Mouse (Mus musculus) limb, embryonic 14.5 days (tissue): ENCODE measurements at regions not wholly inside any gene's neighbourhood (a gene's known extent, or its start where the extent isn't known, plus 50 kb on each side); places are given as distances from the start of the nearest gene placed in this dataset.

ENCODE experiments used
- ATAC-seq: fragments of 200-750 bp; cut with Nextera tagmentation; 2 replicates; pipeline ENCODE4 v1.8.0; 2017; ENCODE audit warnings: low read depth, moderate number of reproducible peaks, moderate TSS enrichment; ENCODE audit not compliant: low FRiP score
- DNase-seq: peaks from one replicate; pipeline ENCODE4 v3.0.0-alpha.2; 2015; ENCODE audit warnings: low spot score
- H3K27ac ChIP-seq: fragments of 300-500 bp; sonication (generic); replicated peaks from 2 replicates; pipeline ENCODE4 v1.5.1; 2014; ENCODE audit warnings: low read depth, mild to moderate bottlenecking, low read length, moderate library complexity, mixed read lengths
- H3K27me3 ChIP-seq: fragments of 300-500 bp; sonication (generic); 2 replicates; pipeline ENCODE4 v1.6.1; 2014; ENCODE audit warnings: low read length, mixed read lengths; ENCODE audit not compliant: control insufficient read depth, insufficient read depth
- H3K36me3 ChIP-seq: fragments of 300-500 bp; sonication (generic); 2 replicates; pipeline ENCODE4 v1.6.1; 2014; ENCODE audit warnings: mild to moderate bottlenecking, low read length, moderate library complexity, mixed read lengths; ENCODE audit not compliant: control insufficient read depth, insufficient read depth
- H3K4me1 ChIP-seq: fragments of 300-500 bp; sonication (generic); 2 replicates; pipeline ENCODE4 v1.6.1; 2014; ENCODE audit warnings: antibody characterized with exemption, low read length, mixed read lengths; ENCODE audit not compliant: control insufficient read depth, insufficient read depth
- H3K4me2 ChIP-seq: fragments of 300-500 bp; sonication (generic); replicated peaks from 2 replicates; pipeline ENCODE4 v1.6.1; 2014; ENCODE audit warnings: low read depth, mild to moderate bottlenecking, low read length, moderate library complexity; ENCODE audit not compliant: severe bottlenecking
- H3K4me3 ChIP-seq: fragments of 300-500 bp; sonication (generic); replicated peaks from 2 replicates; pipeline ENCODE4 v1.5.1; 2014; ENCODE audit warnings: low read length
- H3K9ac ChIP-seq: fragments of 300-500 bp; sonication (generic); 2 replicates; pipeline ENCODE4 v1.6.1; 2014; ENCODE audit warnings: mild to moderate bottlenecking, low read depth, low read length, moderate library complexity; ENCODE audit not compliant: severe bottlenecking
- H3K9me3 ChIP-seq: fragments of 300-500 bp; sonication (generic); 2 replicates; pipeline ENCODE4 v1.6.1; 2016; ENCODE audit warnings: low read length; ENCODE audit not compliant: control insufficient read depth
- POLR2A ChIP-seq: fragments of 200-500 bp; IDR thresholded peaks from 2 replicates; pipeline ENCODE4 v1.8.0; 2012; ENCODE audit warnings: inconsistent platforms, mild to moderate bottlenecking, moderate library complexity, borderline replicate concordance; ENCODE audit not compliant: insufficient read depth, insufficient read length; ENCODE audit errors: extremely low read depth
- WGBS: fragments of 180-500 bp; shearing (Covaris S2); extraction: QIAGEN DNeasy Blood & Tissue Kit; methylation state at CpG from one replicate; pipeline ENCODE4 v1.1.7; 2014; 5-methylcytosine and 5-hydroxymethylcytosine counted together

- no peak overlapping the region for H3K27ac ChIP-seq
- H3K4me3 ChIP-seq: no peak overlapping the region
- WGBS: 21% methylated on average over 4 of the region's 5 CpGs
- ATAC-seq (no peak), DNase-seq (no peak)
- no peak for TF ChIP-seq POLR2A
- no peaks in the 10 kb centered on the region for H3K9me3 ChIP-seq
- H3K36me3 ChIP-seq: no peaks in the 10 kb centered on the region
- H3K4me1 ChIP-seq: peaks cover 6% of the 10 kb centered on the region
- no peak overlapping the region for H3K4me2 ChIP-seq
- no peak overlapping the region for H3K9ac ChIP-seq
- H3K27me3 ChIP-seq: peaks cover 66% of the 10 kb centered on the region
These were observed 65.0 kb upstream of the Polg start for GRCm38 (mm10) chr7:79531142-79531541.

- no peak overlapping the region for H3K9ac ChIP-seq
- no peaks in the 10 kb centered on the region for H3K36me3 ChIP-seq
- H3K4me1 ChIP-seq: peaks cover 4% of the 10 kb centered on the region; the same call in 1 of the 2 replicates
- no peaks in the 10 kb centered on the region for H3K9me3 ChIP-seq
- ATAC-seq (no peak), DNase-seq (no peak)
- H3K4me3 ChIP-seq: no peak overlapping the region
- H3K4me2 ChIP-seq: no peak overlapping the region
- 6% methylated on average over 1 of the region's 1 CpGs for WGBS
- H3K27me3 ChIP-seq: peaks cover 49% of the 10 kb centered on the region
- no peak for TF ChIP-seq POLR2A
- H3K27ac ChIP-seq: no peak overlapping the region
These were observed 63.3 kb upstream of the Polg start for GRCm38 (mm10) chr7:79529480-79529879.

GRCm38 (mm10) chr7:79527984-79528383 lies 61.8 kb upstream of the Polg start:
- no peak for TF ChIP-seq POLR2A
- no peaks in the 10 kb centered on the region for H3K36me3 ChIP-seq
- no peak for ATAC-seq
- no peak for DNase-seq
- H3K27me3 ChIP-seq: peaks cover 34% of the 10 kb centered on the region
- peaks cover 4% of the 10 kb centered on the region; the same call in 1 of the 2 replicates for H3K4me1 ChIP-seq
- H3K4me2 ChIP-seq: no peak overlapping the region
- no peak overlapping the region for H3K9ac ChIP-seq
- no peak overlapping the region for H3K27ac ChIP-seq
- H3K4me3 ChIP-seq: no peak overlapping the region
- 14% methylated on average over 3 of the region's 3 CpGs for WGBS
- H3K9me3 ChIP-seq: no peaks in the 10 kb centered on the region

- Histone ChIP-seq H3K27ac (no peak overlapping the region), H3K36me3 (no peaks in the 10 kb centered on the region), H3K4me3 (no peak overlapping the region), H3K4me1 (peaks cover 4% of the 10 kb centered on the region; the same call in 1 of the 2 replicates), H3K9me3 (no peaks in the 10 kb centered on the region), H3K4me2 (no peak overlapping the region), H3K9ac (no peak overlapping the region), H3K27me3 (peaks cover 14% of the 10 kb centered on the region)
- DNase-seq (no peak), ATAC-seq (no peak)
- no peak for TF ChIP-seq POLR2A
- 26% methylated on average over 14 of the region's 14 CpGs for WGBS
These were observed 59.8 kb upstream of the Polg start for GRCm38 (mm10) chr7:79525690-79526630.

- Histone ChIP-seq H3K4me2 (no peak overlapping the region), H3K36me3 (no peaks in the 10 kb centered on the region), H3K27me3 (peaks cover 6% of the 10 kb centered on the region; the same call in 1 of the 2 replicates), H3K27ac (no peak overlapping the region), H3K4me1 (peaks cover 5% of the 10 kb centered on the region; the same call in 1 of the 2 replicates), H3K9ac (no peak overlapping the region), H3K4me3 (no peak overlapping the region), H3K9me3 (no peaks in the 10 kb centered on the region)
- ATAC-seq: no peak
- WGBS: 76% methylated on average over 10 of the region's 10 CpGs
- no peak for TF ChIP-seq POLR2A
- no peak for DNase-seq
These were observed 58.8 kb upstream of the Polg start for GRCm38 (mm10) chr7:79524921-79525320.
